Mouse (Mus musculus): ENCODE results near the gene Eya2. TPM values are rescaled to one million over a fixed set of nuclear protein-coding genes. Genes with fewer than 3 reads are reported as not detected.

Gene Eya2
- polyA plus RNA-seq, 1 experiment from 2014 or later: 27.2 TPM

GRCm38 (mm10) chr2:165703033-165703805 lies 108.4 kb downstream of the Eya2 start:
- Histone ChIP-seq H3K9ac (replicated peaks; ENCODE audit: low read length) (no peak overlapping the region), H3K36me3 (replicated peaks; ENCODE audit: control insufficient read depth, insufficient read depth, low read depth, low read length) (no peaks in the 10 kb centered on the region), H3K4me1 (ENCODE audit: control insufficient read depth, insufficient read depth, low read length) (peaks cover 3% of the 10 kb centered on the region; the same call in 1 of the 2 replicates), H3K9me3 (replicated peaks; ENCODE audit: control insufficient read depth, low read length) (no peaks in the 10 kb centered on the region), H3K27ac (replicated peaks; ENCODE audit: low read depth, low read length) (no peak overlapping the region), H3K27me3 (ENCODE audit: control insufficient read depth, insufficient read depth, low read length) (no peaks in the 10 kb centered on the region; the same call in 1 of the 2 replicates), H3K4me3 (ENCODE audit: low read depth, low read length) (no peak overlapping the region), H3K4me2 (ENCODE audit: low read depth, low read length) (no peak overlapping the region)
- ATAC-seq (replicated peaks; ENCODE audit: insufficient number of reproducible peaks, low FRiP score, low TSS enrichment, low read depth): no peak
- no peak for DNase-seq (ENCODE audit: low spot score)
- 49% methylated on average over 9 of the region's 9 CpGs for WGBS

GRCm38 (mm10) chr2:165708266-165708665 lies 113.4 kb downstream of the Eya2 start:
- no peak overlapping the region for H3K4me3 ChIP-seq (ENCODE audit: low read depth, low read length)
- 67% methylated on average over 9 of the region's 9 CpGs for WGBS
- no peaks in the 10 kb centered on the region for H3K9me3 ChIP-seq (replicated peaks; ENCODE audit: control insufficient read depth, low read length)
- H3K27me3 ChIP-seq (ENCODE audit: control insufficient read depth, insufficient read depth, low read length): no peaks in the 10 kb centered on the region
- H3K9ac ChIP-seq (replicated peaks; ENCODE audit: low read length): no peak overlapping the region
- DNase-seq (ENCODE audit: low spot score) (no peak), ATAC-seq (replicated peaks; ENCODE audit: insufficient number of reproducible peaks, low FRiP score, low TSS enrichment, low read depth) (no peak)
- H3K27ac ChIP-seq (replicated peaks; ENCODE audit: low read depth, low read length): no peak overlapping the region
- no peak overlapping the region for H3K4me2 ChIP-seq (ENCODE audit: low read depth, low read length)
- no peaks in the 10 kb centered on the region for H3K4me1 ChIP-seq (ENCODE audit: control insufficient read depth, insufficient read depth, low read length)
- no peaks in the 10 kb centered on the region for H3K36me3 ChIP-seq (replicated peaks; ENCODE audit: control insufficient read depth, insufficient read depth, low read depth, low read length)

GRCm38 (mm10) chr2:165716688-165717087 lies 121.9 kb downstream of the Eya2 start:
- Histone ChIP-seq H3K9ac (replicated peaks; ENCODE audit: low read length) (no peak overlapping the region), H3K36me3 (replicated peaks; ENCODE audit: control insufficient read depth, insufficient read depth, low read depth, low read length) (no peaks in the 10 kb centered on the region), H3K27ac (replicated peaks; ENCODE audit: low read depth, low read length) (no peak overlapping the region), H3K4me2 (ENCODE audit: low read depth, low read length) (no peak overlapping the region), H3K9me3 (replicated peaks; ENCODE audit: control insufficient read depth, low read length) (no peaks in the 10 kb centered on the region), H3K4me1 (ENCODE audit: control insufficient read depth, insufficient read depth, low read length) (no peaks in the 10 kb centered on the region), H3K27me3 (ENCODE audit: control insufficient read depth, insufficient read depth, low read length) (no peaks in the 10 kb centered on the region), H3K4me3 (ENCODE audit: low read depth, low read length) (no peak overlapping the region)
- ATAC-seq (replicated peaks; ENCODE audit: insufficient number of reproducible peaks, low FRiP score, low TSS enrichment, low read depth): no peak
- peak; percentile 18 for DNase-seq (ENCODE audit: low spot score)
- WGBS: 85% methylated on average over 6 of the region's 6 CpGs

- H3K9ac ChIP-seq (replicated peaks; ENCODE audit: low read length): no peak overlapping the region
- no peak for DNase-seq (ENCODE audit: low spot score)
- no peaks in the 10 kb centered on the region for H3K9me3 ChIP-seq (replicated peaks; ENCODE audit: control insufficient read depth, low read length)
- H3K4me2 ChIP-seq (ENCODE audit: low read depth, low read length): no peak overlapping the region
- WGBS: 66% methylated on average over 23 of the region's 23 CpGs
- H3K27ac ChIP-seq (replicated peaks; ENCODE audit: low read depth, low read length): no peak overlapping the region
- no peaks in the 10 kb centered on the region for H3K36me3 ChIP-seq (replicated peaks; ENCODE audit: control insufficient read depth, insufficient read depth, low read depth, low read length)
- ATAC-seq (replicated peaks; ENCODE audit: insufficient number of reproducible peaks, low FRiP score, low TSS enrichment, low read depth): no peak
- no peaks in the 10 kb centered on the region for H3K4me1 ChIP-seq (ENCODE audit: control insufficient read depth, insufficient read depth, low read length)
- H3K4me3 ChIP-seq (ENCODE audit: low read depth, low read length): no peak overlapping the region
- H3K27me3 ChIP-seq (ENCODE audit: control insufficient read depth, insufficient read depth, low read length): no peaks in the 10 kb centered on the region
These were observed 122.6 kb downstream of the Eya2 start for GRCm38 (mm10) chr2:165717182-165718176.

GRCm38 (mm10) chr2:165719382-165719781 lies 124.5 kb downstream of the Eya2 start:
- no peaks in the 10 kb centered on the region for H3K4me1 ChIP-seq (ENCODE audit: control insufficient read depth, insufficient read depth, low read length)
- no peak overlapping the region for H3K4me3 ChIP-seq (ENCODE audit: low read depth, low read length)
- H3K27ac ChIP-seq (replicated peaks; ENCODE audit: low read depth, low read length): no peak overlapping the region
- no peak overlapping the region for H3K4me2 ChIP-seq (ENCODE audit: low read depth, low read length)
- 67% methylated on average over 8 of the region's 8 CpGs for WGBS
- H3K36me3 ChIP-seq (replicated peaks; ENCODE audit: control insufficient read depth, insufficient read depth, low read depth, low read length): no peaks in the 10 kb centered on the region
- DNase-seq (ENCODE audit: low spot score) (no peak), ATAC-seq (replicated peaks; ENCODE audit: insufficient number of reproducible peaks, low FRiP score, low TSS enrichment, low read depth) (no peak)
- no peak overlapping the region for H3K9ac ChIP-seq (replicated peaks; ENCODE audit: low read length)
- no peaks in the 10 kb centered on the region for H3K27me3 ChIP-seq (ENCODE audit: control insufficient read depth, insufficient read depth, low read length)
- H3K9me3 ChIP-seq (replicated peaks; ENCODE audit: control insufficient read depth, low read length): no peaks in the 10 kb centered on the region

GRCm38 (mm10) chr2:165721941-165722340 lies 127.1 kb downstream of the Eya2 start:
- 79% methylated on average over 5 of the region's 5 CpGs for WGBS
- no peak overlapping the region for H3K4me2 ChIP-seq (ENCODE audit: low read depth, low read length)
- H3K27ac ChIP-seq (replicated peaks; ENCODE audit: low read depth, low read length): no peak overlapping the region
- H3K36me3 ChIP-seq (replicated peaks; ENCODE audit: control insufficient read depth, insufficient read depth, low read depth, low read length): no peaks in the 10 kb centered on the region
- H3K4me1 ChIP-seq (ENCODE audit: control insufficient read depth, insufficient read depth, low read length): no peaks in the 10 kb centered on the region
- no peak overlapping the region for H3K4me3 ChIP-seq (ENCODE audit: low read depth, low read length)
- no peaks in the 10 kb centered on the region for H3K9me3 ChIP-seq (replicated peaks; ENCODE audit: control insufficient read depth, low read length)
- H3K27me3 ChIP-seq (ENCODE audit: control insufficient read depth, insufficient read depth, low read length): no peaks in the 10 kb centered on the region
- no peak overlapping the region for H3K9ac ChIP-seq (replicated peaks; ENCODE audit: low read length)
- ATAC-seq (replicated peaks; ENCODE audit: insufficient number of reproducible peaks, low FRiP score, low TSS enrichment, low read depth) (no peak), DNase-seq (ENCODE audit: low spot score) (no peak)

GRCm38 (mm10) chr2:165732552-165733238 lies 137.9 kb downstream of the Eya2 start:
- H3K4me1 ChIP-seq (ENCODE audit: control insufficient read depth, insufficient read depth, low read length): no peaks in the 10 kb centered on the region
- no peak overlapping the region for H3K4me2 ChIP-seq (ENCODE audit: low read depth, low read length)
- ATAC-seq (replicated peaks; ENCODE audit: insufficient number of reproducible peaks, low FRiP score, low TSS enrichment, low read depth): no peak
- 86% methylated on average over 18 of the region's 18 CpGs for WGBS
- no peaks in the 10 kb centered on the region for H3K27me3 ChIP-seq (ENCODE audit: control insufficient read depth, insufficient read depth, low read length)
- DNase-seq (ENCODE audit: low spot score): no peak
- no peak overlapping the region for H3K4me3 ChIP-seq (ENCODE audit: low read depth, low read length)
- no peaks in the 10 kb centered on the region for H3K9me3 ChIP-seq (replicated peaks; ENCODE audit: control insufficient read depth, low read length)
- no peak overlapping the region for H3K9ac ChIP-seq (replicated peaks; ENCODE audit: low read length)
- H3K36me3 ChIP-seq (replicated peaks; ENCODE audit: control insufficient read depth, insufficient read depth, low read depth, low read length): no peaks in the 10 kb centered on the region; the same call in 1 of the 2 replicates
- no peak overlapping the region for H3K27ac ChIP-seq (replicated peaks; ENCODE audit: low read depth, low read length)

All from embryonic facial prominence, embryonic 11.5 days (tissue).